Mouse (Mus musculus): ENCODE results near the gene Pfdn5.

Pfdn5 gene

GRCm38 (mm10) chr15:102370727-102371126, 44.8 kb downstream of the Pfdn5 start:
- in situ Hi-C loops (cut with MboI; ENCODE audit: low sequenced_read_pairs), result no loop called here

DNA sequence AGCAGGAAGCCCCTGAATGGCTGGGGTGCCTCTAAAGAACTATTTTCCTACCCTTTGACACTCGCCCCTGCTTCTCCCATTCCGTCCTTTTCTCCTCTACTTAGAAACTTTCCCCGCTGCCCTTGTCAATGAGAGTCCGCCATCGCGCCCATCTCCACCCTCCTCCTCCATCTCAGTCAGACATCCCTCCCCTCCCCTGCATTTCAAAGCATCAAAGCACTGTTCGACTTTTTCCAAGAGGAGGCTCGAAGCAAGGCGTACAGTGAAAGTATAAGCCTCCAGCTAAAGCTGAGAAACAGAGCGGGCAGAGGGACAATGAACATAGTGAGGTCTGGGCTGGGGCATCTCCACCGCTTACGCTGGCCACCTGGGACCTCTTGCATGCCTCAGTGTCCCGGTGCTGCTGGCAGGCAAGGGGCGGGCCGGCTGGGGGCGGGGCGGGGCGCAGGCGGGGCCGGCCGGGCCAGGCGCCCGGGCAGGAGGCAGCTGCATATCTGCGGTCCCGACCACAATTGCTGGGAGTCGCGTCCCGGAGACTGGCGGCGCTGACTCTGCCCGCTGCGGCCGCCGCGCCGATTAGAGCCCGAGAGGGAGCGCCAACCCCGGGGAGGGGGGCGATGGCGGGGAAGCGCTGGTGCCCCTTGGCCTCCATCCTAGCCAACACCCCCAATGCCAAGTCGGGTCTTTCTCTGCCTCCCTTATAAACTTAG, 50.7 kb downstream of the Pfdn5 start:
- in situ Hi-C loops (cut with MboI; ENCODE audit: low sequenced_read_pairs), result no loop called here

- in situ Hi-C loops (cut with MboI; ENCODE audit: low sequenced_read_pairs), result no loop called here
Observed at GRCm38 (mm10) chr15:102377163-102377543, 51.2 kb downstream of the Pfdn5 start.

DNA sequence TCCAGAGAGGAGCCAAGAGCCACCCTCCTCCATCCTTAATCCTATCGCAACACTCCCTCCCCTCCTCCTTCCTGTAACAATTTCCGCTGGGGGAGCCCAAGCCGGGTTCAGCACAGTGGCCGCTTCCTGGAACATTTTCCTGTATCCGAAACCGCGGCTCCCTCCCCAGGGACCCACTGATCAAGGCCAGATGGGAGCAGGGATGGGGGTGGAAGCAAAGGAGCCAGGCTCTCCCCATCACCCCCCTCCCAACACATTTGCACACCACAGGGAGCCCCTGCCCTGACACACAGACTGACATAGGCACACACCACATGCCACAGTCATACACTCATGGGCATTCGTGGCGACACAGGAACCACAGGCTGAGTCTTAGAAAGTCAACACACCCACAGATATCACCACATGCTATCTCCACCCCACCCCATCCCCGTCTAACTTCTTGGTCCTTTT, 51.9 kb downstream of the Pfdn5 start:
- in situ Hi-C loops (cut with MboI; ENCODE audit: low sequenced_read_pairs), result no loop called here

Data from CH12F3 (cell line).